Mouse (Mus musculus): ENCODE results near the gene Dnajc6. TPM values are rescaled to one million over a fixed set of nuclear protein-coding genes. Genes with fewer than 3 reads are reported as not detected.
A peak's percentile ranks its signal among the peaks of the same experiment; 100 is the strongest.

The Dnajc6 gene
- total RNA-seq, 2 experiments from 2014 or later, result 0.51 to 0.74 TPM

GRCm38 (mm10) chr4:101569076-101569475, 72.6 kb downstream of the Dnajc6 start:
- no peak for DNase-seq

- DNase-seq, result no peak
Observed at GRCm38 (mm10) chr4:101572142-101572541, 75.7 kb downstream of the Dnajc6 start.

- no peak for DNase-seq
Observed at GRCm38 (mm10) chr4:101575307-101575706, 78.9 kb downstream of the Dnajc6 start.

- no peak for DNase-seq
Observed at GRCm38 (mm10) chr4:101578720-101579119, 82.3 kb downstream of the Dnajc6 start.

GRCm38 (mm10) chr4:101579517-101579916, 83.1 kb downstream of the Dnajc6 start:
- no peak for DNase-seq

GRCm38 (mm10) chr4:101581156-101581555, 84.7 kb downstream of the Dnajc6 start:
- DNase-seq, result no peak

- DNase-seq, result no peak
Observed at GRCm38 (mm10) chr4:101582882-101583281, 86.4 kb downstream of the Dnajc6 start.

GRCm38 (mm10) chr4:101584524-101585454, 88.3 kb downstream of the Dnajc6 start:
- DNase-seq, result no peak

GRCm38 (mm10) chr4:101585455-101586184, 89.2 kb downstream of the Dnajc6 start:
- DNase-seq, result no peak

- no peak for DNase-seq
Observed at GRCm38 (mm10) chr4:101588932-101589331, 92.5 kb downstream of the Dnajc6 start.

GRCm38 (mm10) chr4:101589771-101590170, 93.3 kb downstream of the Dnajc6 start:
- DNase-seq, result no peak

GRCm38 (mm10) chr4:101591400-101591799, 95.0 kb downstream of the Dnajc6 start:
- no peak for DNase-seq

- no peak for DNase-seq
Observed at GRCm38 (mm10) chr4:101592466-101592865, 96.0 kb downstream of the Dnajc6 start.

- peak in 1 of 2 experiments; percentile 5 for DNase-seq
Observed at GRCm38 (mm10) chr4:101601758-101602157, 105.3 kb downstream of the Dnajc6 start.

GRCm38 (mm10) chr4:101603635-101604034, 107.2 kb downstream of the Dnajc6 start:
- DNase-seq, result no peak

GRCm38 (mm10) chr4:101616520-101616919, 120.1 kb downstream of the Dnajc6 start:
- DNase-seq, result no peak

GRCm38 (mm10) chr4:101617742-101618141, 121.3 kb downstream of the Dnajc6 start:
- no peak for DNase-seq

GRCm38 (mm10) chr4:101620206-101620605, 123.8 kb downstream of the Dnajc6 start:
- DNase-seq, result no peak

GRCm38 (mm10) chr4:101621241-101621640, 124.8 kb downstream of the Dnajc6 start:
- DNase-seq, result no peak

- DNase-seq, result no peak
Observed at GRCm38 (mm10) chr4:101625278-101625677, 128.8 kb downstream of the Dnajc6 start.

- no peak for DNase-seq
Observed at GRCm38 (mm10) chr4:101635596-101635995, 139.1 kb downstream of the Dnajc6 start.

- no peak for DNase-seq
Observed at GRCm38 (mm10) chr4:101637472-101637871, 141.0 kb downstream of the Dnajc6 start.

- no peak for DNase-seq
Observed at GRCm38 (mm10) chr4:101640631-101641030, 144.2 kb downstream of the Dnajc6 start.

Measured in heart, adult 18-20 months (tissue).